Mouse (Mus musculus) forebrain, embryonic 12.5 days (tissue): ENCODE measurements around the gene Ndst4. TPM values are rescaled to one million over a fixed set of nuclear protein-coding genes. Genes with fewer than 3 reads are reported as not detected.
A peak's percentile ranks its signal among the peaks of the same experiment; 100 is the strongest.

Source experiments
- ATAC-seq: fragments of 200-750 bp; cut with Nextera tagmentation; 2 replicates; pipeline ENCODE4 v1.8.0; 2017; ENCODE audit warnings: moderate TSS enrichment; ENCODE audit not compliant: low FRiP score
- H3K27ac ChIP-seq: fragments of 300-500 bp; sonication (generic); 2 replicates; pipeline ENCODE4 v1.5.1; 2016; ENCODE audit warnings: mild to moderate bottlenecking
- H3K27me3 ChIP-seq: fragments of 300-500 bp; sonication (generic); 2 replicates; pipeline ENCODE4 v1.6.1; 2016; ENCODE audit warnings: mild to moderate bottlenecking
- H3K36me3 ChIP-seq: fragments of 300-500 bp; sonication (generic); replicated peaks from 2 replicates; pipeline ENCODE4 v1.6.1; 2016; ENCODE audit warnings: mild to moderate bottlenecking
- H3K4me1 ChIP-seq: fragments of 300-500 bp; sonication (generic); 2 replicates; pipeline ENCODE4 v1.6.1; 2016
- H3K4me2 ChIP-seq: fragments of 300-500 bp; sonication (generic); 2 replicates; pipeline ENCODE4 v1.6.1; 2016; ENCODE audit warnings: mild to moderate bottlenecking, moderate library complexity
- H3K4me3 ChIP-seq: fragments of 300-500 bp; sonication (generic); replicated peaks from 2 replicates; pipeline ENCODE4 v1.5.1; 2016; ENCODE audit warnings: mild to moderate bottlenecking
- H3K9ac ChIP-seq: fragments of 300-500 bp; sonication (generic); 2 replicates; pipeline ENCODE4 v1.6.1; 2016; ENCODE audit warnings: mild to moderate bottlenecking
- H3K9me3 ChIP-seq: fragments of 300-500 bp; sonication (generic); 2 replicates; pipeline ENCODE4 v1.6.1; 2016
- WGBS: fragments of 180-500 bp; shearing (Covaris S2); methylation state at CpG from one replicate; pipeline ENCODE4 v1.1.7; 2016; 5-methylcytosine and 5-hydroxymethylcytosine counted together
- polyA plus RNA-seq: library from polyadenylated mRNA; unstranded; fragments of >200 nt; fragmentation: Nextera tagmentation; extraction: Ambion mirVana; gene quantifications from 2 replicates; pipeline ENCODE4 v1.2.1, GENCODE M21; 2016

The Ndst4 gene
- polyA plus RNA-seq, 1 experiment from 2014 or later: 1.4 TPM

GRCm38 (mm10) chr3:125660884-125661532 is 257.1 kb downstream of the Ndst4 start:
- H3K36me3 ChIP-seq: no peaks in the 10 kb centered on the region
- no peaks in the 10 kb centered on the region for H3K27me3 ChIP-seq
- no peak overlapping the region for H3K4me2 ChIP-seq
- ATAC-seq: peak; percentile 52; the same call in 1 of the 2 replicates
- no peak overlapping the region for H3K4me3 ChIP-seq
- H3K9me3 ChIP-seq: no peaks in the 10 kb centered on the region
- H3K27ac ChIP-seq: no peak overlapping the region
- peaks cover 4% of the 10 kb centered on the region; the same call in 1 of the 2 replicates for H3K4me1 ChIP-seq
- no peak overlapping the region for H3K9ac ChIP-seq
- WGBS: 65% methylated on average over 2 of the region's 2 CpGs

DNA sequence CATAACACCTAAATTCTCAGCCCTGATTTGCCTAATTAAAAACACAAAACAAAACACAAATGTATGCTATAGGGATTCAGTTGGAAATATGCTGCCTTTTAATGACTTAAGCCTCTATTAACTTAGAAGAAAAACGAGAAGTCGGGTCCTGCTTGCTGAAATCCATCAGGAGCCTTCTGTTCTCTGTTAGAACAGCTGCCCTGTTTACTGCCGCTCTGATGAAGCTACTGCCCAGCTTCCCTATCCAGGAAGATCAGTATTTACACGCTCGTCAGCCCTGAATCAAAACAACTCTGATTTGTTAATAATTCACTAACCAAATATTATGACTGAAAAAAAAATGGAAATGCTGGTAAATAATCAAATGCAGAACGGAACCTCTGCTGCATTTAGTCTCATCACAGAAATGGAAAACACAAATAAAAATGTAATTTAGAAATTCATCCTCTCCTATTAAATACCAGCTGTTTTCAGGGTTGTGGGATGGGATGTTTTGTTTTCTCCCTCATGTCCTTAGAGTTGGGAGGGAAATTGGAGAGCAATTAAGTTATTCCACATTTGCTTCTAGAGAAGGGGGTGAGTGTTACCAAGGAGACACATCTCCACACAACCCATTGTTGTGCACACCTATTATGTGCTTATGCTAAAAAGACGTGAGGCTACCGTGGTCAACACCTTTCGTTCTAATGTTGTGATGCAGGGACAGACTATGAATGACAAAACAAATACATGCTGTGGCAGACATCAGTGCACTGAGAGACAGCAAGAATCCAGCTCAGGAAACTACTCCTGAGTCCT is 270.3 kb downstream of the Ndst4 start:
- peak; percentile 61; the same call in 1 of the 2 replicates for ATAC-seq
- Histone ChIP-seq H3K4me3 (no peak overlapping the region), H3K36me3 (no peaks in the 10 kb centered on the region), H3K27ac (no peak overlapping the region), H3K9ac (no peak overlapping the region), H3K4me1 (peaks cover 11% of the 10 kb centered on the region), H3K27me3 (no peaks in the 10 kb centered on the region), H3K4me2 (no peak overlapping the region), H3K9me3 (no peaks in the 10 kb centered on the region)
- WGBS: 38% methylated on average over 9 of the region's 9 CpGs

DNA sequence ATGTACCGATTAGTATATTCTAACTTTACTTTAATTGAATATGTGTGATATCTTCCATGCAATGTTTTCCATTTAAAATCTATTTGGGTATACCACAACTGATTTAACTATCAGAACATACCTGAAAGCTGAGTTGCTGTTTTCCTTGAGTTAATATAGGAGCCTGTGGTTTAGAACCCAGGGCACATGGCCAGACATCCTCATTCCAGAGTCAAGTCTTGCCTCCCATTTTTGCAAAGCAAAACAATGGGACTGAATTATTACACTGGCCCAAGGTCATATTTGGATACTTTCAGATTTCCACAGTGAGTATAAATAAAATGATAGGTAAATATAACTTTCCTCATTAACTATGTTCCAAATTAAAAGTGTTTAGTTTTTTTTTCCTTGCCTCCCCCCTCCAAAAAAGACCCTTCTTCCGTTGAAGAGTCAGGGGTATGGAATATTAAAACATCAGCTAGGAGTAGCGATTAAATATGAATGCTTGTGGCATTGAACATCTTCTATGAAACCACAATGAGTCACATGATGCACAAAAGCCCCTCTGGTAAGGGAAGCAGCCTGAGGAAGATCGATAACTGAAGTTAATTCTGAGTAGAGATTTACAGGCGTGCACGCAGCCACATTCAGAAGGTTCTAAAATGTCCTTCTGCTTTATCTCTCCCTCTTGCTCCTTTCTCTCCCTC is 271.5 kb downstream of the Ndst4 start:
- H3K4me2 ChIP-seq: no peak overlapping the region
- no peak for ATAC-seq
- H3K9ac ChIP-seq: no peak overlapping the region
- H3K9me3 ChIP-seq: no peaks in the 10 kb centered on the region
- no peak overlapping the region for H3K27ac ChIP-seq
- H3K4me1 ChIP-seq: peaks cover 11% of the 10 kb centered on the region
- H3K4me3 ChIP-seq: no peak overlapping the region
- WGBS: 92% methylated on average over 6 of the region's 6 CpGs
- H3K27me3 ChIP-seq: no peaks in the 10 kb centered on the region
- H3K36me3 ChIP-seq: no peaks in the 10 kb centered on the region

DNA sequence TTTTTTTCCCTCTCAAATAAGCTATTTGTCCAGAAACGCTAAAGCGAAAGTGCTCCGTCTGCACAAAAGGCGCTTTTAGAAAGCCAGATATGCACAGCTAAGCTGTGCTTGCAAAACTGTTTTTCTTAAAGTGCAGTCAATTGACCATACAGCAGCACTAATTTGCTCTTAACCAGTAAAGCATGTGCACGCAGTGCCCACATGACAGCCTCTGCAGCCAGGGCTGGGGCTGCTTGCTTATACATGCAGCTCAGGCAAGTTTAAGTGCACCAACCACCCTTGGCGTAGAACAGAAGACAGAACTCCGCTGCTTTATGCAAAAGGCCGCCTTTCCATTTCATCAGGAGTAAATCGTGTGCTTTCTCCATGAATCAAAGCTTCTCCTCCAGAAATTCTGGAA is 275.0 kb downstream of the Ndst4 start:
- H3K9ac ChIP-seq: no peak overlapping the region
- H3K27me3 ChIP-seq: no peaks in the 10 kb centered on the region
- WGBS: 54% methylated on average over 9 of the region's 9 CpGs
- no peak overlapping the region for H3K4me3 ChIP-seq
- ATAC-seq: peak; percentile 91
- no peaks in the 10 kb centered on the region for H3K36me3 ChIP-seq
- peaks cover 11% of the 10 kb centered on the region for H3K4me1 ChIP-seq
- H3K4me2 ChIP-seq: peak overlapping the region; percentile 4; the same call in 1 of the 2 replicates
- H3K27ac ChIP-seq: peak overlapping the region; percentile 16; the same call in 1 of the 2 replicates
- H3K9me3 ChIP-seq: no peaks in the 10 kb centered on the region

DNA sequence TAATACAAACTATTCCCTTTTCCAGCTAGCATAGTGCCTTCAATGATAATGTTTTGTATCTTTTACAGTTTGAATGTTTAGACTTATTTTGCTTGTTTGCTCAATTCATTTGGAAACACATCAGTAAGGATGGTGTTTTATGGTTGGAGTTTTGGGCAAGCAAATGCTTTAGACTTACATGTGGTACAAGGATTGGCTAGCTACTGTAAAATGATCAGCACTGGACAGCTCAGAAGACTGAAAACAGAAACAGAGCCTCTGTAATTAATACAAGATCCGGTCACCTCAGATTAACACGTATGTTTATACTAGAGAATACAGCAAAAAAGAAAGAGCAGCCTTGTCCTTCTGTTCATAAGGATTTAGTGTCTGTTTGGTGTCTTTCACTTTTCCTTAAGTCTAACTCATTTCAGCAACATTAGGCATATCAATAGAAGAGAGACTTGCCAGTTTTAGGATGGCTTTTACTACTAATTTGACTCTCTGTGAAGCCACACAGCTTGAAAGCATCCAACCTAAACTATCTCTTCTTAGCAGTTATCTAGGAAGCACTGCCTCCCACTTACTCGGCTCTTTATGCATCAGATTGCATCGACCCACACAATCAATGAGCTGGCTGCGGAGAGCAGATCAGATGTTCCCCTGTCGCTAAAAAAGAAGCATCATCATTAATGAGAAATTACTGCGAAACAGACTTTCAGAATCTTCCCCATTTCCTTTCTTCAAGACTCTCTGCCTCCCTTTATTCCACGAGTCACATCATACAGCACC is 279.8 kb downstream of the Ndst4 start:
- peaks cover 5% of the 10 kb centered on the region; the same call in 1 of the 2 replicates for H3K4me1 ChIP-seq
- no peaks in the 10 kb centered on the region for H3K36me3 ChIP-seq
- WGBS: 70% methylated on average over 8 of the region's 8 CpGs
- no peak overlapping the region for H3K4me3 ChIP-seq
- no peak overlapping the region for H3K9ac ChIP-seq
- no peak for ATAC-seq
- H3K4me2 ChIP-seq: no peak overlapping the region
- H3K27me3 ChIP-seq: no peaks in the 10 kb centered on the region
- no peaks in the 10 kb centered on the region for H3K9me3 ChIP-seq
- H3K27ac ChIP-seq: no peak overlapping the region

- 91% methylated on average over 1 of the region's 1 CpGs for WGBS
- H3K27ac ChIP-seq: no peak overlapping the region
- no peak for ATAC-seq
- no peaks in the 10 kb centered on the region for H3K27me3 ChIP-seq
- H3K4me2 ChIP-seq: no peak overlapping the region
- H3K36me3 ChIP-seq: no peaks in the 10 kb centered on the region
- no peaks in the 10 kb centered on the region for H3K9me3 ChIP-seq
- H3K9ac ChIP-seq: no peak overlapping the region
- H3K4me1 ChIP-seq: no peaks in the 10 kb centered on the region
- H3K4me3 ChIP-seq: no peak overlapping the region
Measured at GRCm38 (mm10) chr3:125684583-125684982, 280.7 kb downstream of the Ndst4 start.

DNA sequence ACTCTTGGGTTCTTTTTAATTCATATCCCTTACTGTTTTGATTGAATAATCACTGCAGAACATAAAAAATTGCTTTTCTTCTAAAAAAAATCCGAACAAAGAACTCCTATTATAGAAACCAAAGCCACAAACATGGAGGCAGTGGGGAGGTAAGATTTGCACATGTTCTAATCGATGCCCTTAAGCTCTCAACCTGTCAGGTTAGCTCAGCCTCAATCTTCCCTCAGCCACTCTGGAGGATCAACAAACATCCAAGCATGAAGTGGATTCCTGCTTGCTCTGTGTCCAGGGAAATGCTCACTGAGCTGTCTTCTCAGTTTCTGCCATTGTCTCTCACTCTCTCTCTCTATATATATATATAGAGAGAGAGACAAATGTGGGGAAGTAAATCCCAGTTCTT is 283.7 kb downstream of the Ndst4 start:
- H3K9me3 ChIP-seq: no peaks in the 10 kb centered on the region
- no peak overlapping the region for H3K27ac ChIP-seq
- ATAC-seq: no peak
- H3K4me3 ChIP-seq: no peak overlapping the region
- no peaks in the 10 kb centered on the region for H3K4me1 ChIP-seq
- no peaks in the 10 kb centered on the region for H3K36me3 ChIP-seq
- no peak overlapping the region for H3K4me2 ChIP-seq
- no peak overlapping the region for H3K9ac ChIP-seq
- 69% methylated on average over 2 of the region's 2 CpGs for WGBS
- H3K27me3 ChIP-seq: no peaks in the 10 kb centered on the region

- no peaks in the 10 kb centered on the region for H3K4me1 ChIP-seq
- no peak overlapping the region for H3K9ac ChIP-seq
- no peaks in the 10 kb centered on the region for H3K9me3 ChIP-seq
- ATAC-seq: no peak
- H3K27me3 ChIP-seq: no peaks in the 10 kb centered on the region
- no peak overlapping the region for H3K27ac ChIP-seq
- H3K36me3 ChIP-seq: no peaks in the 10 kb centered on the region
- H3K4me2 ChIP-seq: no peak overlapping the region
- WGBS: 74% methylated on average over 1 of the region's 1 CpGs
- H3K4me3 ChIP-seq: no peak overlapping the region
Measured at GRCm38 (mm10) chr3:125690948-125691347, 287.1 kb downstream of the Ndst4 start.

DNA sequence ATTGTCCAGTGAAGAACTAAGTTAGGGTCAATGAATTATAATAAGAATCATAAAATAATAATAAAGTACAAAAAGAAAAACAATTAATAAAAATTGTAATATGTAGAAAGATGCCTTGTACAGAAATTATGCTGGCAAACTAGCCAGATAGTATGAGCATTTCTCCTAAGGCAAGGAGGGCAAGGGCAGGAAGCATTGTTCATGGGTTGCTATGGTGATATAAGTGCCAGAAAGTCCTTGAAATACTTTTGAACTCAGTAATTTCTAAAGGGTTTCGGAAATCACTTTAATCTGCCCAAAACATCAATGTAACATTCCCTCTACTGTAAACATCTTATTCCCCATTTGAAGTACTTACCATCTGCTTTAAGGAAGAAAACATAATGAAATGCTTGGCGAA is 319.1 kb downstream of the Ndst4 start:
- no peaks in the 10 kb centered on the region for H3K27me3 ChIP-seq
- no peaks in the 10 kb centered on the region for H3K36me3 ChIP-seq
- H3K27ac ChIP-seq: no peak overlapping the region
- no peak overlapping the region for H3K4me2 ChIP-seq
- H3K9ac ChIP-seq: no peak overlapping the region
- no peak for ATAC-seq
- no peaks in the 10 kb centered on the region for H3K9me3 ChIP-seq
- no peak overlapping the region for H3K4me3 ChIP-seq
- no peaks in the 10 kb centered on the region for H3K4me1 ChIP-seq
- 43% methylated on average over 2 of the region's 2 CpGs for WGBS

GRCm38 (mm10) chr3:125734945-125735344 is 331.1 kb downstream of the Ndst4 start:
- Histone ChIP-seq H3K4me2 (no peak overlapping the region), H3K4me3 (no peak overlapping the region), H3K27me3 (no peaks in the 10 kb centered on the region), H3K4me1 (no peaks in the 10 kb centered on the region), H3K27ac (no peak overlapping the region), H3K36me3 (no peaks in the 10 kb centered on the region), H3K9ac (no peak overlapping the region), H3K9me3 (no peaks in the 10 kb centered on the region)
- ATAC-seq: no peak
- 77% methylated on average over 2 of the region's 2 CpGs for WGBS

GRCm38 (mm10) chr3:125744468-125745141 is 340.7 kb downstream of the Ndst4 start:
- ATAC-seq: no peak
- Histone ChIP-seq H3K4me1 (no peaks in the 10 kb centered on the region), H3K27me3 (no peaks in the 10 kb centered on the region), H3K4me3 (no peak overlapping the region), H3K4me2 (no peak overlapping the region), H3K27ac (no peak overlapping the region), H3K9ac (no peak overlapping the region), H3K9me3 (no peaks in the 10 kb centered on the region), H3K36me3 (no peaks in the 10 kb centered on the region)
- WGBS: 71% methylated on average over 3 of the region's 3 CpGs
